Mouse (Mus musculus): ENCODE measurements at regions not wholly inside any gene's neighbourhood (a gene's known extent, or its start where the extent isn't known, plus 50 kb on each side); places are given as distances from the start of the nearest gene placed in this dataset.

DNA sequence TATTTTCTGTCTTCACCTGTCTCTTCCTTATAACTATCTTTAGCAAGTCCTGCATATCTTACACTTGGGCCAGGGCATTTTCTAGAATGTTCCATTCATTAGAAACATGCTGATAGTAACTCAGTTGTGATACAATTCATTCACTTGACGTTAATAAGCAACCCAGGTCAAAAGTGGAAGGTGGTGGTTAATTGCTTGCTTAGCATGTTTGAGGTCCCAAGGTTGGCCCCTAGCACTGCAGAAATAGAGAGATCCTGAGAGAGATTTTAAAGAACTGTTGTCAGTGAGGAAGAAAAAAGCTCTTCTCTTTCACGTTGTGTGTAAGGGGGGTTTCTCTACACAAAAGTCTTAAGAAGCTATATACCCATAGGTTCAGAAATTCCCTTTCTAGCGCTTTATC lies 178.7 kb downstream of the Cd83 start:
- ATAC-seq (replicated peaks; ENCODE audit: poor library complexity, severe bottlenecking): no peak

DNA sequence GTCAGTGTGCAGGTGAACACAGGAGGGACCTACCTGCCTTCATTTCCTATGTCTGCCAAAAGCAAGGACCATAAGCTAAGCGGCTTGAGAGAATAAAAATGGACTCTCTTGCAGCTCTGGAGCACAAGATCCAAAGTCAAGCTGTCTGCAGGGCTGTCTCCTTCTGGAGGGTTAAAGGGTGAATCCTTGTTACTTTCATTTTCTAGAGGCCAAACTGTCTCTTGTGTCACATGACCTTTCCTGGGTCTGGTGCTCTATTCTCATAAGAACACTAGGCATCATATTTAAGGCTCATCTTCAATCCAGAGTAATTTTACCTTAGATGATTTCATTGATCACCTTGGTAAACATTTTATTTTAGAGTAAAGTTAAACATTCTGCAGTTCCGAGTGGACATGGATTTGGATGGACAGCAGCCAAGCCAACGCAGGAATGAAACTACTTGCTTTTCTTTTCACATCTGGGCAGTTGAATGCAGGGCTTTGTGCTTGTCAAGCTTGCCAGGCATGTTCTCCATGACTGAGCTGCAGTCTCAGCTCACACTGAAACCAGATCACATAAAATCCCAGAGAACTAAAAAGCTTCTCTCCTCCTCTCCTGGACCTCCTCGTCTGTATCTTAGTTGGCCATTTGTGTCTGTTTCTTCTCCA lies 180.8 kb downstream of the Cd83 start:
- no peak for ATAC-seq (replicated peaks; ENCODE audit: poor library complexity, severe bottlenecking)

- no peak for ATAC-seq (replicated peaks; ENCODE audit: poor library complexity, severe bottlenecking)
Observed at GRCm38 (mm10) chr13:43967516-43967915, 182.9 kb downstream of the Cd83 start.

DNA sequence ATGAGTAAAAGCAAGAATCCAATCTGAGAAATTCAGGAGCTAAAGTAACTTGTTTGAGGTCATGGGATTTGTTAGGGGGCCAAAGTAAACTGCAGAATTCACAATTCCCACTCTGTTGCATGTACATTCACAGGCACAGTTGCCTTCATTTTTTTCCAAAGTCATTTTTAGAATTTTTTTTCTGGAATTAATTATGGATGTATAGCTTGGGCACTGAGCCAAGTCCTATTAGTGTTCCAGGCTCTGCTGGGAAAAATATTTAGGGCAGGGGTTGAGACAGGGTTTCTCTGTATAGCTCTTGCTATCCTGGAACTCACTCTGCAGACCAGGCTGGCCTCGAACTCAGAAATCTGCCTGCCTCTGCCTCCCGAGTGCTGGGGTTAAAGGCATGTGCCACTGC lies 188.3 kb downstream of the Cd83 start:
- ATAC-seq (replicated peaks; ENCODE audit: poor library complexity, severe bottlenecking): no peak

- ATAC-seq (replicated peaks; ENCODE audit: poor library complexity, severe bottlenecking): no peak
Observed at GRCm38 (mm10) chr13:43975281-43975680, 190.7 kb downstream of the Cd83 start.

- ATAC-seq (replicated peaks; ENCODE audit: poor library complexity, severe bottlenecking): no peak
Observed at GRCm38 (mm10) chr13:43975801-43976200, 191.2 kb downstream of the Cd83 start.

DNA sequence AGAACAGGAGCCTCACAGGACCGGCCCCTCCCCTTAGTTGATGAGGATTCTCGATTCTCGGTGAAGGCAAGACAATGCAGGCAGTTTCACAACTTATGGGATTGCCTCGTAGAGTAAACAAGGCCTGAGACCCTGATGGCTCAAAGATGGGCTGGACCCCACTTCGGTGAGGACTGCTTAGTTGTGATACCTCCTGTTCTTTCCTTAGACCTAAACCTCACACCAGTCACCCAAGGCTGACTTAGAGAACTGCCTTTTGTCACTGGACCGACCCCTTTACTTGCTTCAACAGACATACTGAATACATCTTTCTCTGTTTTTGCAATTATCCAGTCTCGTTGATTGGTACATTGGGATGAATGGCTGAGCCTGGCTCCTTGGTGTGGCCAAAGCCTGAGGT lies 192.1 kb downstream of the Cd83 start:
- ATAC-seq (replicated peaks; ENCODE audit: poor library complexity, severe bottlenecking): no peak

DNA sequence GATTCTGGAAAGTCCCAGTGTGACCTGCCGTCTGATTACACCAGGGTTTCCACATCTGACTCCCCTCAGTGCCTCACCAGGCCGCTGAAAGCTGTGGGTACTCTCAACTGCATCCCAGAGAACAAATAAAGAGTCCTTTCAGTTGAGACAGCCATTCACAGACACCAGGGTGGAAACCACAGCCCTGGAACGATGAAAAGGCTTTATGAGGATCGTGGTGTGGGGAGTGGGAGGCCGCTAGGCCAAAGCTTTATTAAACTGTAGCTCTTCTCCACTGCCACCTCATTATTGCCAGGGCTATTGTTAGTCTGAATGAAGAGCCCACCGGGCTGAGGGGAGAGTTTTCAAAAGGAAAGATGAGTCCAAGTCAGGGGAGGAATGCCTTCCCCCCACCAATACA lies 202.8 kb downstream of the Cd83 start:
- no peak for ATAC-seq (replicated peaks; ENCODE audit: poor library complexity, severe bottlenecking)

GRCm38 (mm10) chr13:43988421-43988820 lies 203.8 kb downstream of the Cd83 start:
- ATAC-seq (replicated peaks; ENCODE audit: poor library complexity, severe bottlenecking): no peak

DNA sequence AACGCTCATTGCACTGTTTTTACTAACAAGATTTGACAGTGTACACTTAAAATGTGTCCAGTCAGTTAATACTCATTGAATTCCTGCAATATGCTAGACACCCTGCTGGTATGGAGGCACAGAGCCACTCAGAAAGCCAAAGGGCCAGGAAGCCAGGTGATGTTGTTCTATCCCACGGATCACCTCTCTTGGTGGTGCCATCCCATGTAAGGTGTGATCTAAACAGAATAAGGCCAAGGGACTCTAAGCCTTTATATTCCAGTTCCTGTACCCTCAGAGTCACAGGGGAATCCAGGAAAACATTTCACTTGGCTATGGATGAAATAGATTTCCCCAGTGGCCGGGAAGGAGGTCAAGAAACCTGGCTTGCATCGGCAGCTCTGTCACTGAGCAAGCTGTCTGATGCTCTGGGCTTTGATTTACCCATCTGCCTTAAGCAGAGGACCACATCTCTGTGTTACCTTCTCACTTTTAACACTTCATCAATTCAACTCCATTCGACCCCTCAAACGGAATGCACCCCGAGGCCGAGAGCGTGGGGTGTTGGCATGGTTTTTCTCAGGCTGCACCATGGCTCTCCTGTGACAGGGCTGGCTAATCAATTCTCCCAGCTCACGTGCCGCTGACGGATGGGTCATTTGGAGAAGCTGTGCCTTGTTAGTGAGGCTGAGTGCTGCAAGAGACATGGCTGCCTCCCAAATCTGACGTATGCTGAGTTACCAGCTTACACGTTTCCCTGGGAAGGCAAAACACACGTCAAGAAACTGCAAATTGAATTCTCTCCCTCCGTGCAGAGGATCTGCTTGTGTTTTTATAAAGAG lies 205.9 kb downstream of the Cd83 start:
- no peak for ATAC-seq (replicated peaks; ENCODE audit: poor library complexity, severe bottlenecking)

GRCm38 (mm10) chr13:43991774-43992173 lies 207.2 kb downstream of the Cd83 start:
- ATAC-seq (replicated peaks; ENCODE audit: poor library complexity, severe bottlenecking): no peak

- no peak for ATAC-seq (replicated peaks; ENCODE audit: poor library complexity, severe bottlenecking)
Observed at GRCm38 (mm10) chr13:43992968-43993367, 208.4 kb downstream of the Cd83 start.

DNA sequence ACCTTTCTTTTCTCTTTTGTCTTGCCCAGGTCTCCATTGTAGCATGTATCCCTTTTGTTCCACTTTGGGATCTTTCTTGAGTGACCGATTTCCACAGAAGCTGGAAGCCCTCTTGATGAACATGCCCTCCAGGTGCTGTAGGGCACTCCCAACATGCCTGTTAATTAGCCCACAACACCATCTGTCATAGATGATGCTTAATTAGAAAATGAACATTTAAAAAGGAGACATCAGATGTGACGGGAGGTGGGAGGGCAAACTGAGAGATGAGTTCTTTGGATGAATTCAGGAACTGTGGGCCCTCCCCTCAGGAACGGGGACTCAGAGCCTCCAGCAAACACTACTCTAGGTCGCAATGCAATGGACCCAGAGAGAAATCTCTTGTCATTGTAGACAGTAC lies 209.8 kb downstream of the Cd83 start:
- ATAC-seq (replicated peaks; ENCODE audit: poor library complexity, severe bottlenecking): no peak

- ATAC-seq (replicated peaks; ENCODE audit: poor library complexity, severe bottlenecking): no peak
Observed at GRCm38 (mm10) chr13:43995623-43996022, 211.0 kb downstream of the Cd83 start.

DNA sequence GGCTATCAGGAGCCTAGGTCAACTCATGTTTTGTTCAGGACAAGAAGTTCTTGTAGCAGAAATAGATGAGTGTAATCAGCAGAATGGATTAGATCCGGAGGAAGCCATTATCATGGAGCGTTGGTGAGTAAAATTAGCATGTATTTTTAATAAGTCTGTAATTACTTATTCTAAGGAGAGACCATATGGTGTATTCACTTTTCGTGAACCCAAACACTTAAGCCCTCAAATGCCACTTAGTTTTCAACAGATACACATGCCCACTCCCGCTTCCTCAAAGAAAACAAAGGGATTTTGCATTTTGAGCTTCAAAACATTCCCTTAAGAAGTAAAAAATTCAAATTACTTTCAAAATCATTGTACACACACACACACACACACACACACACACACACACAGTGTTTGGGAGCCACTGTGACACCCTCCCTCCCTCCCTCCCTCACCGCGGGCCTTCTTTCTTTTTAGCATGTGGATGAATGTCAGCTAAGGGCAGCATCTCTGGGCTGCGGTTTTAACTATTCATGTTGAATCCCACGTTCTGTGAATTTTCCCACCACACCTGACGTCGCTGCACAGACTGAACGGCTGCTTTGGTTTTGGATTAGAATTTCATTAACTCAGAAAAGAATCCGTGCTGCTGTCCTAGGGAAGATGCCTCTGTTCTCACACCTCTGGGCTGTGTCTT lies 217.4 kb downstream of the Cd83 start:
- no peak for ATAC-seq (replicated peaks; ENCODE audit: poor library complexity, severe bottlenecking)

- ATAC-seq (replicated peaks; ENCODE audit: poor library complexity, severe bottlenecking): no peak
Observed at GRCm38 (mm10) chr13:44012868-44013267, 228.3 kb downstream of the Cd83 start.

DNA sequence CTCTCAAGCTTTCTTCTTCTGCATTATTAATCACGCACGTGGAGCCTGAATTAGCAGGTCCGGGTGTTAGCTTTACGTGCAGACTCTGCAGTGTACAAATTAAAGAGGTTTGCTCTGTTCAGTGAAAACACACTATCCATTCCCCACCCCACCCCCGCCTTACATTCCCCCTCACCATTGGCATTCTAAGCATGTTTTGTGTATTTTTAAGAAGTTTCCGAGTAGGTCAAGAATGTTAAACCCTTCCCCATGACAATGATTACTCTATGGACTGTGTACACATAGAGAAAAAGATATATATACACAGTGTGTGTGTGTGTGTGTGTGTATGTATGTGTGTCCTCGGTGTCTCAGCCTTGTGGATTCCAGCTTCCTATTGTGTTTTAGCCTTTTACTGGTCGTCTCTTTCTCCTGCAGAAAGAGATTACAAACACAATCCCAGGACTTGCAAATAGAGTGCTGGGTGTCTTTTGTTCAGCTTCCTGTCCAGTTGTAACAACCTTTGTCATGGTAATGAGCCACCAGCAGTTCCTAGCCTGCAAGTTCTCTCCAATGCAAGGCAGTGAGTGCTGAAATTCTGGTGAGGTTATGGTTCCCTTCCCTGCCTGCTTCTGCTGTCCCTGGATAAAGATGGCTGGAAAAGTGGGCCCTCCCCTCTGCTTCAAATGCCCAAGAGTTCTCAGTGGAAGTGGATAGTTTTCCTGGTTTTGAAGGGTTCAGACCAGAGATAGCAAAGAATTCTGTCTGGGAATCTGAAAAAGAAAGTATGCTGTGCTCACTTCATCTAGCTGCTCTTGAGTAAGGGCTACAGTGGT lies 234.1 kb downstream of the Cd83 start:
- ATAC-seq (replicated peaks; ENCODE audit: poor library complexity, severe bottlenecking): no peak

DNA sequence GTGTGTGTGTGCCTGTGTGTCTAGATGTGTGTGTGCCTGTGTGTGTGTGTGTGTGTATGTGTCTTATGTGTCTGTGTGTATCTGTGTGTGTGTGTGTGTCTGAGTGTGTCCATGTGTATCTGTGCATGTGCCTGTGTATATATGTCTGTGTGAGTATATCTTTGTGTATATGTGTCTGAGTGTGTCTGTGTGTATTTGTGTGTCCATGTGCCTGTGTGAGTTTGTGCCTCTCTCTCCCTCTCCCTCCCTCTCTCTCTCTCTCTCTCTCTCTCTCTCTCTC lies 234.7 kb downstream of the Cd83 start:
- ATAC-seq (replicated peaks; ENCODE audit: poor library complexity, severe bottlenecking): no peak

DNA sequence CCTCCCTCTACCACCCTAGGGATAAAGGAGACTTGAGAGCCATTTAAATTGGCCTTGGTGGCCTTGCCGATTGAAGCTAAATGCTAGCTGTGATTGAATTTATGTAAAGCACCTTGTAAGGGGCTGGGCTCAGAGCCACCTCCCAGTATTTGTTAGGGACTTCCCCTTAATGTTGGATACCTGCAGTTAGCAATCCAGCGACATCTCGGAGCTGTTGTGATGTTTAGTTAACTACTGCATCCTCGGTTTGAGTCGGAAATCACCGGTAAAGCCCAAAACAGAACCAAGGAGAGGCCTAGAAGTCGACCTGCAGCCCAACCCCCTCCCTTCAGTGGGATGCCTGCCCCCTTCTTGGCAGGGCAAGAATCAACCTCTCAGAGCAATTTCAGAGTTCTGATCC lies 236.3 kb downstream of the Cd83 start:
- no peak for ATAC-seq (replicated peaks; ENCODE audit: poor library complexity, severe bottlenecking)

- ATAC-seq (replicated peaks; ENCODE audit: poor library complexity, severe bottlenecking): no peak
Observed at GRCm38 (mm10) chr13:44022106-44022505, 237.5 kb downstream of the Cd83 start.

DNA sequence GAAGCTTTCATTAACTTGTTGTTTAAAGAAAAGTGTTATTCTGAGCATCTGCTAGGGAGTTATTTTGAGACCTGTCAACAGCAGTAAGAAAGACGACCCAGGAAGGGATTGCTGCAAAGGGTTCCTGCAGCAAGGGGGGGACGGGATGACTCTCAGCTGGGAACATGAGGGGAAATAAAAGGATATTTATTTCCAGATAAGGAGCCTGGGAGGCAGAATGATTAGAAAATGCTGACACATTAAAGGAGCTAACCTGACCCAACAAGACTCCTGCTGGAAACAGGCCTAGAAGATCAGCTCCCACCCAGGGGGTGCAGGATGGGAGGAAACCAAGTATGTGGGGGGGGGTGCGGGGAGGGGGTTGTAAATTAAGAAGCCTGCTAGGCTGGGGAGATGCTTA lies 240.0 kb downstream of the Cd83 start:
- no peak for ATAC-seq (replicated peaks; ENCODE audit: poor library complexity, severe bottlenecking)

All from granulocyte monocyte progenitor cell, adult 5-6 weeks (primary cell).